Mouse (Mus musculus): ENCODE measurements around the gene Tbcc. TPM values are rescaled to one million over a fixed set of nuclear protein-coding genes. Genes with fewer than 3 reads are reported as not detected.

The Tbcc gene
- total and polyA plus RNA-seq, 2 experiments from 2014 or later = 43.1 to 51.2 TPM

- H3K4me2 ChIP-seq (ENCODE audit: low read depth, low read length, poor library complexity, severe bottlenecking) = no peak overlapping the region
- no peak overlapping the region for H3K9ac ChIP-seq (replicated peaks; ENCODE audit: low read length, poor library complexity, severe bottlenecking)
- no peak for DNase-seq (ENCODE audit: low spot score)
- H3K9me3 ChIP-seq (ENCODE audit: low read length) = no peaks in the 10 kb centered on the region
- WGBS = 45% methylated on average over 10 of the region's 10 CpGs
- no peak overlapping the region for H3K27ac ChIP-seq (ENCODE audit: low read depth, low read length)
- H3K36me3 ChIP-seq (ENCODE audit: insufficient read depth, low read length) = no peaks in the 10 kb centered on the region; the same call in 1 of the 2 replicates
- H3K4me3 ChIP-seq (ENCODE audit: low read depth, low read length) = no peak overlapping the region
- H3K4me1 ChIP-seq (ENCODE audit: insufficient read depth, low read length) = no peaks in the 10 kb centered on the region
- no peaks in the 10 kb centered on the region for H3K27me3 ChIP-seq (ENCODE audit: insufficient read depth, low read length)
- ATAC-seq (ENCODE audit: low FRiP score) = no peak
- no peak for TF ChIP-seq CTCF (IDR thresholded peaks at IDR 0.05)
These were observed 16.4 kb upstream of the Tbcc start for GRCm38 (mm10) chr17:46874133-46874532.

- H3K4me1 ChIP-seq (ENCODE audit: insufficient read depth, low read length) = no peaks in the 10 kb centered on the region
- H3K27ac ChIP-seq (ENCODE audit: low read depth, low read length) = no peak overlapping the region
- H3K4me3 ChIP-seq (ENCODE audit: low read depth, low read length) = no peak overlapping the region
- no peak overlapping the region for H3K4me2 ChIP-seq (ENCODE audit: low read depth, low read length, poor library complexity, severe bottlenecking)
- H3K9ac ChIP-seq (replicated peaks; ENCODE audit: low read length, poor library complexity, severe bottlenecking) = no peak overlapping the region
- H3K9me3 ChIP-seq (ENCODE audit: low read length) = no peaks in the 10 kb centered on the region
- DNase-seq (ENCODE audit: low spot score) (no peak), ATAC-seq (ENCODE audit: low FRiP score) (no peak)
- no peaks in the 10 kb centered on the region for H3K27me3 ChIP-seq (ENCODE audit: insufficient read depth, low read length)
- TF ChIP-seq CTCF (IDR thresholded peaks at IDR 0.05) = peak; percentile 26; the same call in 1 of the 2 replicates
- no peaks in the 10 kb centered on the region; the same call in 1 of the 2 replicates for H3K36me3 ChIP-seq (ENCODE audit: insufficient read depth, low read length)
- WGBS = 67% methylated on average over 3 of the region's 3 CpGs
These were observed 14.9 kb upstream of the Tbcc start for GRCm38 (mm10) chr17:46875626-46876025.

GRCm38 (mm10) chr17:46876371-46876950 is 14.0 kb upstream of the Tbcc start:
- ATAC-seq (ENCODE audit: low FRiP score) = no peak
- TF ChIP-seq CTCF (IDR thresholded peaks at IDR 0.05) = no peak
- no peak overlapping the region for H3K4me2 ChIP-seq (ENCODE audit: low read depth, low read length, poor library complexity, severe bottlenecking)
- no peak for DNase-seq (ENCODE audit: low spot score)
- no peak overlapping the region for H3K27ac ChIP-seq (ENCODE audit: low read depth, low read length)
- no peaks in the 10 kb centered on the region; the same call in 1 of the 2 replicates for H3K36me3 ChIP-seq (ENCODE audit: insufficient read depth, low read length)
- H3K9ac ChIP-seq (replicated peaks; ENCODE audit: low read length, poor library complexity, severe bottlenecking) = no peak overlapping the region
- H3K9me3 ChIP-seq (ENCODE audit: low read length) = no peaks in the 10 kb centered on the region
- H3K4me1 ChIP-seq (ENCODE audit: insufficient read depth, low read length) = no peaks in the 10 kb centered on the region
- 87% methylated on average over 8 of the region's 8 CpGs for WGBS
- no peak overlapping the region for H3K4me3 ChIP-seq (ENCODE audit: low read depth, low read length)
- no peaks in the 10 kb centered on the region for H3K27me3 ChIP-seq (ENCODE audit: insufficient read depth, low read length)

GRCm38 (mm10) chr17:46877061-46877460 is 13.4 kb upstream of the Tbcc start:
- no peaks in the 10 kb centered on the region; the same call in 1 of the 2 replicates for H3K36me3 ChIP-seq (ENCODE audit: insufficient read depth, low read length)
- no peaks in the 10 kb centered on the region for H3K27me3 ChIP-seq (ENCODE audit: insufficient read depth, low read length)
- H3K9me3 ChIP-seq (ENCODE audit: low read length) = no peaks in the 10 kb centered on the region
- H3K27ac ChIP-seq (ENCODE audit: low read depth, low read length) = no peak overlapping the region
- no peak for ATAC-seq (ENCODE audit: low FRiP score)
- no peak for TF ChIP-seq CTCF (IDR thresholded peaks at IDR 0.05)
- DNase-seq (ENCODE audit: low spot score) = no peak
- H3K4me3 ChIP-seq (ENCODE audit: low read depth, low read length) = no peak overlapping the region
- 73% methylated on average over 5 of the region's 5 CpGs for WGBS
- H3K9ac ChIP-seq (replicated peaks; ENCODE audit: low read length, poor library complexity, severe bottlenecking) = no peak overlapping the region
- H3K4me2 ChIP-seq (ENCODE audit: low read depth, low read length, poor library complexity, severe bottlenecking) = no peak overlapping the region
- no peaks in the 10 kb centered on the region for H3K4me1 ChIP-seq (ENCODE audit: insufficient read depth, low read length)

GRCm38 (mm10) chr17:46879841-46880311 is 10.6 kb upstream of the Tbcc start:
- WGBS = 44% methylated on average over 14 of the region's 14 CpGs
- ATAC-seq (ENCODE audit: low FRiP score) = no peak
- H3K4me2 ChIP-seq (ENCODE audit: low read depth, low read length, poor library complexity, severe bottlenecking) = no peak overlapping the region
- DNase-seq (ENCODE audit: low spot score) = peak; percentile 40
- no peak overlapping the region for H3K9ac ChIP-seq (replicated peaks; ENCODE audit: low read length, poor library complexity, severe bottlenecking)
- no peaks in the 10 kb centered on the region; the same call in 1 of the 2 replicates for H3K36me3 ChIP-seq (ENCODE audit: insufficient read depth, low read length)
- H3K27me3 ChIP-seq (ENCODE audit: insufficient read depth, low read length) = no peaks in the 10 kb centered on the region
- H3K9me3 ChIP-seq (ENCODE audit: low read length) = no peaks in the 10 kb centered on the region
- H3K4me3 ChIP-seq (ENCODE audit: low read depth, low read length) = no peak overlapping the region
- no peak for TF ChIP-seq CTCF (IDR thresholded peaks at IDR 0.05)
- H3K27ac ChIP-seq (ENCODE audit: low read depth, low read length) = no peak overlapping the region
- H3K4me1 ChIP-seq (ENCODE audit: insufficient read depth, low read length) = no peaks in the 10 kb centered on the region

GRCm38 (mm10) chr17:46880322-46880721 is 10.2 kb upstream of the Tbcc start:
- Histone ChIP-seq H3K4me2 (ENCODE audit: low read depth, low read length, poor library complexity, severe bottlenecking) (no peak overlapping the region), H3K27ac (ENCODE audit: low read depth, low read length) (no peak overlapping the region), H3K9me3 (ENCODE audit: low read length) (no peaks in the 10 kb centered on the region), H3K4me3 (ENCODE audit: low read depth, low read length) (no peak overlapping the region), H3K4me1 (ENCODE audit: insufficient read depth, low read length) (no peaks in the 10 kb centered on the region), H3K9ac (replicated peaks; ENCODE audit: low read length, poor library complexity, severe bottlenecking) (no peak overlapping the region), H3K36me3 (ENCODE audit: insufficient read depth, low read length) (no peaks in the 10 kb centered on the region; the same call in 1 of the 2 replicates), H3K27me3 (ENCODE audit: insufficient read depth, low read length) (no peaks in the 10 kb centered on the region)
- no peak for TF ChIP-seq CTCF (IDR thresholded peaks at IDR 0.05)
- 78% methylated on average over 2 of the region's 2 CpGs for WGBS
- ATAC-seq (ENCODE audit: low FRiP score) (no peak), DNase-seq (ENCODE audit: low spot score) (no peak)

Measured in midbrain, postnatal 0 days (tissue).